Mouse (Mus musculus): ENCODE measurements at regions not wholly inside any gene's neighbourhood (a gene's known extent, or its start where the extent isn't known, plus 50 kb on each side); places are given as distances from the start of the nearest gene placed in this dataset.

GRCm38 (mm10) chr9:68072624-68073023 lies 232.4 kb downstream of the Vps13c start:
- Histone ChIP-seq H3K27ac (ENCODE audit: low read depth, low read length) (no peak overlapping the region), H3K9me3 (replicated peaks; ENCODE audit: control insufficient read depth, low read length) (peaks cover 2% of the 10 kb centered on the region; the same call in 1 of the 2 replicates), H3K27me3 (ENCODE audit: control insufficient read depth, insufficient read depth, low read length) (no peaks in the 10 kb centered on the region), H3K36me3 (ENCODE audit: control insufficient read depth, insufficient read depth, low read length) (no peaks in the 10 kb centered on the region), H3K4me2 (no peak overlapping the region), H3K9ac (ENCODE audit: low read depth, low read length) (no peak overlapping the region), H3K4me3 (ENCODE audit: low read depth, low read length) (no peak overlapping the region), H3K4me1 (ENCODE audit: control insufficient read depth, insufficient read depth, low read length) (no peaks in the 10 kb centered on the region)
- no peak for ATAC-seq (replicated peaks; ENCODE audit: insufficient number of reproducible peaks, low FRiP score, low TSS enrichment)
- 85% methylated on average over 4 of the region's 4 CpGs for WGBS (ENCODE audit: insufficient replicate concordance)

GRCm38 (mm10) chr9:68077329-68077728 lies 237.1 kb downstream of the Vps13c start:
- no peak for ATAC-seq (replicated peaks; ENCODE audit: insufficient number of reproducible peaks, low FRiP score, low TSS enrichment)
- WGBS (ENCODE audit: insufficient replicate concordance), result 74% methylated on average over 2 of the region's 2 CpGs
- Histone ChIP-seq H3K4me1 (ENCODE audit: control insufficient read depth, insufficient read depth, low read length) (no peaks in the 10 kb centered on the region), H3K4me3 (ENCODE audit: low read depth, low read length) (no peak overlapping the region), H3K9ac (ENCODE audit: low read depth, low read length) (no peak overlapping the region), H3K9me3 (replicated peaks; ENCODE audit: control insufficient read depth, low read length) (peaks cover 2% of the 10 kb centered on the region; the same call in 1 of the 2 replicates), H3K27ac (ENCODE audit: low read depth, low read length) (no peak overlapping the region), H3K4me2 (no peak overlapping the region), H3K36me3 (ENCODE audit: control insufficient read depth, insufficient read depth, low read length) (no peaks in the 10 kb centered on the region), H3K27me3 (ENCODE audit: control insufficient read depth, insufficient read depth, low read length) (no peaks in the 10 kb centered on the region)

- Histone ChIP-seq H3K4me2 (no peak overlapping the region), H3K27me3 (ENCODE audit: control insufficient read depth, insufficient read depth, low read length) (no peaks in the 10 kb centered on the region), H3K9me3 (replicated peaks; ENCODE audit: control insufficient read depth, low read length) (no peaks in the 10 kb centered on the region), H3K27ac (ENCODE audit: low read depth, low read length) (no peak overlapping the region), H3K4me3 (ENCODE audit: low read depth, low read length) (no peak overlapping the region), H3K4me1 (ENCODE audit: control insufficient read depth, insufficient read depth, low read length) (no peaks in the 10 kb centered on the region), H3K9ac (ENCODE audit: low read depth, low read length) (no peak overlapping the region), H3K36me3 (ENCODE audit: control insufficient read depth, insufficient read depth, low read length) (no peaks in the 10 kb centered on the region)
- 73% methylated on average over 4 of the region's 4 CpGs for WGBS (ENCODE audit: insufficient replicate concordance)
- ATAC-seq (replicated peaks; ENCODE audit: insufficient number of reproducible peaks, low FRiP score, low TSS enrichment), result no peak
Observed at GRCm38 (mm10) chr9:68083341-68083740, 243.1 kb downstream of the Vps13c start.

- no peaks in the 10 kb centered on the region for H3K27me3 ChIP-seq (ENCODE audit: control insufficient read depth, insufficient read depth, low read length)
- H3K4me2 ChIP-seq, result no peak overlapping the region
- H3K4me1 ChIP-seq (ENCODE audit: control insufficient read depth, insufficient read depth, low read length), result no peaks in the 10 kb centered on the region
- WGBS (ENCODE audit: insufficient replicate concordance), result 64% methylated on average over 4 of the region's 4 CpGs
- H3K36me3 ChIP-seq (ENCODE audit: control insufficient read depth, insufficient read depth, low read length), result no peaks in the 10 kb centered on the region
- H3K27ac ChIP-seq (ENCODE audit: low read depth, low read length), result no peak overlapping the region
- H3K9me3 ChIP-seq (replicated peaks; ENCODE audit: control insufficient read depth, low read length), result no peaks in the 10 kb centered on the region
- H3K4me3 ChIP-seq (ENCODE audit: low read depth, low read length), result no peak overlapping the region
- no peak for ATAC-seq (replicated peaks; ENCODE audit: insufficient number of reproducible peaks, low FRiP score, low TSS enrichment)
- H3K9ac ChIP-seq (ENCODE audit: low read depth, low read length), result no peak overlapping the region
Observed at GRCm38 (mm10) chr9:68084966-68085365, 244.8 kb downstream of the Vps13c start.

- Histone ChIP-seq H3K4me3 (ENCODE audit: low read depth, low read length) (no peak overlapping the region), H3K9me3 (replicated peaks; ENCODE audit: control insufficient read depth, low read length) (no peaks in the 10 kb centered on the region), H3K9ac (ENCODE audit: low read depth, low read length) (no peak overlapping the region), H3K4me2 (no peak overlapping the region), H3K27ac (ENCODE audit: low read depth, low read length) (no peak overlapping the region), H3K4me1 (ENCODE audit: control insufficient read depth, insufficient read depth, low read length) (no peaks in the 10 kb centered on the region), H3K36me3 (ENCODE audit: control insufficient read depth, insufficient read depth, low read length) (no peaks in the 10 kb centered on the region), H3K27me3 (ENCODE audit: control insufficient read depth, insufficient read depth, low read length) (no peaks in the 10 kb centered on the region)
- WGBS (ENCODE audit: insufficient replicate concordance), result 83% methylated on average over 5 of the region's 5 CpGs
- ATAC-seq (replicated peaks; ENCODE audit: insufficient number of reproducible peaks, low FRiP score, low TSS enrichment), result no peak
Observed at GRCm38 (mm10) chr9:68094561-68094960, 254.4 kb downstream of the Vps13c start.

- WGBS (ENCODE audit: insufficient replicate concordance), result 77% methylated on average over 9 of the region's 9 CpGs
- ATAC-seq (replicated peaks; ENCODE audit: insufficient number of reproducible peaks, low FRiP score, low TSS enrichment), result no peak
Observed at GRCm38 (mm10) chr9:68109841-68110240, 269.6 kb downstream of the Vps13c start.

GRCm38 (mm10) chr9:68115151-68115690 lies 275.0 kb downstream of the Vps13c start:
- no peak overlapping the region for H3K9ac ChIP-seq (ENCODE audit: low read depth, low read length)
- no peaks in the 10 kb centered on the region for H3K27me3 ChIP-seq (ENCODE audit: control insufficient read depth, insufficient read depth, low read length)
- no peaks in the 10 kb centered on the region for H3K4me1 ChIP-seq (ENCODE audit: control insufficient read depth, insufficient read depth, low read length)
- no peak overlapping the region for H3K4me3 ChIP-seq (ENCODE audit: low read depth, low read length)
- H3K36me3 ChIP-seq (ENCODE audit: control insufficient read depth, insufficient read depth, low read length), result no peaks in the 10 kb centered on the region
- no peaks in the 10 kb centered on the region for H3K9me3 ChIP-seq (replicated peaks; ENCODE audit: control insufficient read depth, low read length)
- no peak overlapping the region for H3K27ac ChIP-seq (ENCODE audit: low read depth, low read length)
- no peak for ATAC-seq (replicated peaks; ENCODE audit: insufficient number of reproducible peaks, low FRiP score, low TSS enrichment)
- no peak overlapping the region for H3K4me2 ChIP-seq
- 79% methylated on average over 10 of the region's 10 CpGs for WGBS (ENCODE audit: insufficient replicate concordance)

More at GRCm38 (mm10) chr9:68109841-68110240, 269.6 kb downstream of the Vps13c start:
- H3K9me3 ChIP-seq (replicated peaks; ENCODE audit: control insufficient read depth, low read length), result no peaks in the 10 kb centered on the region
- H3K4me2 ChIP-seq, result no peak overlapping the region
- no peak overlapping the region for H3K9ac ChIP-seq (ENCODE audit: low read depth, low read length)
- H3K36me3 ChIP-seq (ENCODE audit: control insufficient read depth, insufficient read depth, low read length), result no peaks in the 10 kb centered on the region
- no peak overlapping the region for H3K4me3 ChIP-seq (ENCODE audit: low read depth, low read length)
- H3K4me1 ChIP-seq (ENCODE audit: control insufficient read depth, insufficient read depth, low read length), result no peaks in the 10 kb centered on the region
- H3K27me3 ChIP-seq (ENCODE audit: control insufficient read depth, insufficient read depth, low read length), result no peaks in the 10 kb centered on the region
- H3K27ac ChIP-seq (ENCODE audit: low read depth, low read length), result no peak overlapping the region

- H3K9ac ChIP-seq (ENCODE audit: low read depth, low read length), result no peak overlapping the region
- H3K27ac ChIP-seq (ENCODE audit: low read depth, low read length), result no peak overlapping the region
- no peak for ATAC-seq (replicated peaks; ENCODE audit: insufficient number of reproducible peaks, low FRiP score, low TSS enrichment)
- no peak overlapping the region for H3K4me2 ChIP-seq
- H3K36me3 ChIP-seq (ENCODE audit: control insufficient read depth, insufficient read depth, low read length), result no peaks in the 10 kb centered on the region
- H3K27me3 ChIP-seq (ENCODE audit: control insufficient read depth, insufficient read depth, low read length), result no peaks in the 10 kb centered on the region
- H3K9me3 ChIP-seq (replicated peaks; ENCODE audit: control insufficient read depth, low read length), result no peaks in the 10 kb centered on the region
- no peak overlapping the region for H3K4me3 ChIP-seq (ENCODE audit: low read depth, low read length)
- H3K4me1 ChIP-seq (ENCODE audit: control insufficient read depth, insufficient read depth, low read length), result no peaks in the 10 kb centered on the region
- WGBS (ENCODE audit: insufficient replicate concordance), result 85% methylated on average over 10 of the region's 10 CpGs
Observed at GRCm38 (mm10) chr9:68116221-68116741, 276.1 kb downstream of the Vps13c start.

- ATAC-seq (replicated peaks; ENCODE audit: insufficient number of reproducible peaks, low FRiP score, low TSS enrichment), result no peak
- Histone ChIP-seq H3K9ac (ENCODE audit: low read depth, low read length) (no peak overlapping the region), H3K4me2 (no peak overlapping the region), H3K36me3 (ENCODE audit: control insufficient read depth, insufficient read depth, low read length) (no peaks in the 10 kb centered on the region), H3K27me3 (ENCODE audit: control insufficient read depth, insufficient read depth, low read length) (no peaks in the 10 kb centered on the region), H3K27ac (ENCODE audit: low read depth, low read length) (no peak overlapping the region), H3K4me1 (ENCODE audit: control insufficient read depth, insufficient read depth, low read length) (no peaks in the 10 kb centered on the region), H3K4me3 (ENCODE audit: low read depth, low read length) (no peak overlapping the region), H3K9me3 (replicated peaks; ENCODE audit: control insufficient read depth, low read length) (no peaks in the 10 kb centered on the region)
- 46% methylated on average over 2 of the region's 2 CpGs for WGBS (ENCODE audit: insufficient replicate concordance)
Observed at GRCm38 (mm10) chr9:68118266-68118665, 278.1 kb downstream of the Vps13c start.
